In the genomic region with DNA sequence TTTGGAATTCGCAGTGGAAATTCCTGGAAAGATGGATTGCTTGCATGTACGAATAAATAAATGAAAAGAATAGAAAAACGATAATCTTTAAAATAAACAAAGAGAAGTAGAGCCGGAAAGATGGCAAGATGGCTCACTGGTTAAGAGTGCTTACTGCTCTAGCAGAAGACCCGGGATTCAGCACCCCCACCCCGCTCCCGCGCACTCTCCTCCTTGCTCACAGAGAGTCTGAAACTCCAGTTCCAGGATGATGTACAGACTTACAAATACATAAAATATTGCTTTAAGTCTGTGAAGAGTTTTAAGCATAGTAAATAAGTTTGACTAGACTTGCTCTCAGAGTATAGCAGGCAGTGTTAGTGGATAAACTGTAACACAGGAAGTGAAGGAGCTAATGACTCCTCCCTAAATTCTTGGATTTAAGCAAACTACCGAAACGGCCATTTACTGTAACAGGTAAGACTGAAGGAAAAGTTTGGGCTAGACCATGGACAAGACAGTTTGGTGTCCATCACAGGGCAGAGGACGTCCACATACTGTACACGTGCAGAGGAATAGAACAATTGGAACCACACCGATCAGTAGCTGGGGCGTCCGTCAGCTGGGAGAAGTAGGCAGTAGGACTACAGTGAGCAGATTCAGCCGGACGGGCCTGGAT, we compare ENCODE assay signal across 8 mouse cellular contexts. TPM values are rescaled to one million over a fixed set of nuclear protein-coding genes. Genes with fewer than 3 reads are reported as not detected.
DNase-seq lines count a peak whose midpoint lies in the region; ATAC-seq and TF ChIP-seq lines count a peak whose summit lies in the region.

No protein-coding gene starts in this region.

- 4% methylated on average over 17 of the region's 17 CpGs for whole genome bisulfite sequencing in lung, embryonic 15.5 days
- WGBS in lung, postnatal 0 days = 2% methylated on average over 17 of the region's 17 CpGs

- TF ChIP-seq EP300 in lung, postnatal 0 days (IDR thresholded peaks at IDR 0.05) = no peak

- H3K4me3 ChIP-seq in lung, embryonic 15.5 days = peak overlapping the region; percentile 98
- H3K4me3 ChIP-seq in lung, postnatal 0 days (ENCODE audit: low read depth, low read length) = peak overlapping the region; percentile 83

- H3K36me3 ChIP-seq in lung, embryonic 15.5 days = peaks cover 25% of the 10 kb centered on the region
- H3K36me3 ChIP-seq in lung, postnatal 0 days (ENCODE audit: insufficient read depth, low read length) = no peaks in the 10 kb centered on the region; the same call in 1 of the 2 replicates

- ATAC-seq in lung, embryonic 15.5 days (ENCODE audit: borderline replicate concordance, extremely low read depth, low FRiP score, low TSS enrichment) = peak; percentile 72
- peak; percentile 48 for ATAC-seq in lung, postnatal 0 days

- no peak for TF ChIP-seq CTCF in lung, postnatal 0 days (IDR thresholded peaks at IDR 0.05)

- H3K4me1 ChIP-seq in lung, embryonic 15.5 days = peaks cover 22% of the 10 kb centered on the region
- H3K4me1 ChIP-seq in lung, postnatal 0 days (ENCODE audit: insufficient read depth, low read depth, low read length) = peaks cover 16% of the 10 kb centered on the region; the same call in 1 of the 2 replicates

- H3K27me3 ChIP-seq in lung, embryonic 15.5 days = no peaks in the 10 kb centered on the region
- H3K27me3 ChIP-seq in lung, postnatal 0 days (replicated peaks; ENCODE audit: insufficient read depth, low read length) = no peaks in the 10 kb centered on the region

- peak overlapping the region; percentile 96 for H3K9ac ChIP-seq in lung, embryonic 15.5 days
- H3K9ac ChIP-seq in lung, postnatal 0 days (replicated peaks; ENCODE audit: low read depth) = peak overlapping the region; percentile 90

- H3K27ac ChIP-seq in lung, embryonic 15.5 days = peak overlapping the region; percentile 100
- H3K27ac ChIP-seq in lung, postnatal 0 days (ENCODE audit: low read length) = peak overlapping the region; percentile 99

- no peak for DNase-seq in lung, adult 18-20 months
- peak; percentile 24 for DNase-seq in c-Kit-positive CD71-positive TER-119-negative erythroid progenitor cells, embryonic 14.5 days (ENCODE audit: low read depth)
- peak; percentile 25 for DNase-seq in heart, postnatal 4 days
- peak; percentile 66 for DNase-seq in lung, postnatal 0 days (ENCODE audit: low spot score)
- DNase-seq in layer of hippocampus, adult 18-20 months (ENCODE audit: low spot score in 2 of 2) = no peak
- DNase-seq in ovary, adult 18-20 months (ENCODE audit: low spot score) = no peak
- no peak for DNase-seq in c-Kit-positive CD71-positive TER-119-positive erythroid progenitor cells, embryonic 14.5 days (ENCODE audit: low spot score)

- no peaks in the 10 kb centered on the region for H3K9me3 ChIP-seq in lung, embryonic 15.5 days
- no peaks in the 10 kb centered on the region for H3K9me3 ChIP-seq in lung, postnatal 0 days (ENCODE audit: low read length)

- H3K4me2 ChIP-seq in lung, embryonic 15.5 days = peak overlapping the region; percentile 80
- peak overlapping the region; percentile 87 for H3K4me2 ChIP-seq in lung, postnatal 0 days (replicated peaks; ENCODE audit: low read depth, low read length)

RNA-seq across cellular contexts. Expression of gene Ncbp1, which starts 0.7 kb away (rescaled TPM):
- 71.2 TPM in 2 replicates for polyA plus RNA-seq in lung, embryonic 15.5 days (2015; fragmentation: Nextera tagmentation; extraction: Ambion mirVana)
- 10 to 100 TPM; 35.5 to 36.9 TPM for total RNA-seq in heart, postnatal 4 days (2021)
- 21.9 and 23.8 TPM in 2 replicates for polyA plus RNA-seq in lung, postnatal 0 days (2015; fragmentation: Nextera tagmentation; extraction: Ambion mirVana)
- total RNA-seq in layer of hippocampus, adult 18-20 months (2021) = 10 to 100 TPM; 56.8 to 58.9 TPM

RNA-seq across cellular contexts. Expression of gene Tstd2, which starts 0.7 kb away (rescaled TPM):
- 39.6 and 41.7 TPM in 2 replicates for polyA plus RNA-seq in lung, embryonic 15.5 days (2015; fragmentation: Nextera tagmentation; extraction: Ambion mirVana)
- total RNA-seq in heart, postnatal 4 days (2021) = 10 to 100 TPM; 19.3 to 20.3 TPM
- 16.8 and 19.3 TPM in 2 replicates for polyA plus RNA-seq in lung, postnatal 0 days (2015; fragmentation: Nextera tagmentation; extraction: Ambion mirVana)
- total RNA-seq in layer of hippocampus, adult 18-20 months (2021) = 10 to 100 TPM; 17.8 to 19.1 TPM

RNA-seq across cellular contexts. Expression of gene Xpa, which starts 58.4 kb away (rescaled TPM):
- polyA plus RNA-seq in lung, embryonic 15.5 days (2015; fragmentation: Nextera tagmentation; extraction: Ambion mirVana) = 16.7 and 19.7 TPM in 2 replicates
- total RNA-seq in heart, postnatal 4 days (2021) = 10 to 100 TPM; 10.2 to 11.9 TPM
- polyA plus RNA-seq in lung, postnatal 0 days (2015; fragmentation: Nextera tagmentation; extraction: Ambion mirVana) = 22.0 and 29.2 TPM in 2 replicates
- 10 to 100 TPM; 11.9 to 16.3 TPM for total RNA-seq in layer of hippocampus, adult 18-20 months (2021)

Comparison
In these comparisons a context has a peak if more than half of its experiments do, and no peak if none do; other contexts are left out.
1. DNase-seq: peak in c-Kit-positive CD71-positive TER-119-negative erythroid progenitor cells, embryonic 14.5 days (single experiment), heart, postnatal 4 days (single experiment) and lung, postnatal 0 days (single experiment); none in lung, adult 18-20 months (0 of 2), layer of hippocampus, adult 18-20 months (0 of 2), ovary, adult 18-20 months (single experiment) and c-Kit-positive CD71-positive TER-119-positive erythroid progenitor cells, embryonic 14.5 days (single experiment).